Mouse (Mus musculus) layer of hippocampus, adult 2 months (tissue): ENCODE measurements around the gene Mast1. TPM values are rescaled to one million over a fixed set of nuclear protein-coding genes. Genes with fewer than 3 reads are reported as not detected.

ENCODE experiments used
- DNase-seq, 2 experiments: peaks; one replicate each; pipeline ENCODE4 v3.0.0; 2022; ENCODE audit warnings: low spot score in 2 of 2
- H3K27ac ChIP-seq: fragments of 200-600 bp; 2 replicates; pipeline ENCODE4 v1.8.1; 2022
- H3K4me3 ChIP-seq: fragments of 200-600 bp; 2 replicates; pipeline ENCODE4 v1.8.1; 2022; ENCODE audit warnings: mild to moderate bottlenecking
- CTCF ChIP-seq: fragments of 200-600 bp; conservative IDR thresholded peaks from 2 replicates; pipeline ENCODE4 v1.8.1; 2022; ENCODE audit warnings: antibody characterized with exemption, mild to moderate bottlenecking, moderate library complexity
- total RNA-seq, 2 experiments: library from RNA; stranded (reverse); gene quantifications; 2 replicates each; pipeline ENCODE4 v1.2.3; 2021

The Mast1 gene
- total RNA-seq, 2 experiments from 2014 or later, result 78.9 to 85.5 TPM

DNA sequence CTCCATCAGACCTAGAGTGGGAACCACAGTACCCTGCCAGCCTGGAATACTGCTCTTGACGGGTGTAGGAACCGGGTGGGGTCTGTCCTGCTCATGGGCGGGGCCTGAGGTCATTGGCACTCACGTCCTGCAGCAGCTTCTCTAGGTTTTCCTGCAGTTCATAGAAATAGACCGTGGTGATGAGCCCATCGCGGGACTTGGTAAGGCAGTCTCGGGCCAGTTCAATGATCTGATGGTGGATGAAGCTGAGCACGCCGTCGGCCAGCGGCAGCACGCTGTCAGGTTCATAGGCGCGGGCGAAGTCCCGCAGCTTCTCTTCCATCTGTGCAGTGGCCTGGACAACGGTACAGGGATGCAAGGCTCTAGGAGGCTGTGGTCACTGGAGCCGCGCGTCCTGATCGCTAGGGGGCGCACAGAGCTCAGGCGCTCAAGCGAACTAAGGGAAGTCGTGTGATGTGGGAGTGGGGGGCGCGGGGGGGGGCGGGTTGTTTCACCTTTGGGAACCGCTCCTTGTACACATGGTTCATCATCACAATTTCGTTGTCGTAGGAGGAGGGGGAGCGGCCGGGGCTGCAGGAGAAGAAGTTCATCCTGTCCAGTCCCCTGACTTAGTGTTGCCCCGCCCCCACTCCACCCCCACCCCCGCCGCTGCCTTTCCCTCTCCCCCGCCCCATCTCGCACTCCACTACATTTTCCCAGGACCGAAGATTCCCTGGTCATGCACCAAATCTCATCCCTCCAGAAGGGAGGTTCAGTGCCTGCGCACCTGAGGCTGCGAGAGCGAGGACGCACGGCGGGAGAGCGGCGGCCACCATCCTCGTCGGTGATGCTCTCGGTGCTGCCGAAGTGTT lies 8.5 kb downstream of the Mast1 start:
- peak; percentile 80 for TF ChIP-seq CTCF
- DNase-seq, result peak in 1 of 2 experiments; percentile 70
- Histone ChIP-seq H3K27ac (no peak overlapping the region), H3K4me3 (peak overlapping the region; percentile 34)

DNA sequence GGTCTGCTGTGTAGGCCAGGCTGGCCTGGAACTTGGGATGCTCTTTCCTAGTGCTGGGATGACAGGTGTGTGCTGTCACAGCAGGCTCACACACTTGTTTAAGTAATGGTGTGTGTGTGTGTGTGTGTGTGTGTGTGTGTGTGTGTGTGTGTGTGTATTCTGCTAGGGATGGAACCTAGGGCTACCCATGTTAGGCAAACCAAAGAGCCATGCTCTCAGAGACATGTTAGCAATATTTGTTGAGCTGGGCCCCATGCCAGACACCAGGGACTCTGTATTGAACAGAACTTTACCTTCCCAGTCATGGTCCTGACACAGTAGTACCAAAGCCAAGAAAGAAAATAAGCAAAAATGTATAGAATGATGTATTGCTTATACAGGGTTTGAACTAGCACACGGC lies 9.6 kb downstream of the Mast1 start:
- no peak overlapping the region for H3K4me3 ChIP-seq
- no peak for TF ChIP-seq CTCF
- no peak overlapping the region for H3K27ac ChIP-seq
- no peak for DNase-seq

DNA sequence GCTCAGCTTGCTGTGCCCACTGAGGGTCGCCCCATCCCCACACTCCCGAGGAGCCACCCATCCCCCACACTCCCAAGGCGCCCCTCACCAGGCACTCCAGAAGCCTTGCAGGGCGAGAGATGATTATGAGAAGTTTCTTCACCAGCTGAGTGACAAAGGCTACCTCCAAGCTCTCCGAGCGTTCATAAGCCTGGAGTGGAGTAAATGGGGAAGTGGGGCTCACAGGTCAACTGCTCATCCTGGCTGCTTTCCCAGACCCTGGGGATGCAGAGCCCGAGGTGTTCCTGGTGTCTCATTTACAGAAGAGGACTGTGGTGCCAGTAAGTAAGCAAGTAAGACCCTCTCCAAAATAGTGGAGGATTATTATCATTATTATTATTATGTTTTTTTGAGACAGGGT lies 11.6 kb downstream of the Mast1 start:
- no peak for DNase-seq
- TF ChIP-seq CTCF, result no peak
- no peak overlapping the region for H3K4me3 ChIP-seq
- no peak overlapping the region for H3K27ac ChIP-seq

DNA sequence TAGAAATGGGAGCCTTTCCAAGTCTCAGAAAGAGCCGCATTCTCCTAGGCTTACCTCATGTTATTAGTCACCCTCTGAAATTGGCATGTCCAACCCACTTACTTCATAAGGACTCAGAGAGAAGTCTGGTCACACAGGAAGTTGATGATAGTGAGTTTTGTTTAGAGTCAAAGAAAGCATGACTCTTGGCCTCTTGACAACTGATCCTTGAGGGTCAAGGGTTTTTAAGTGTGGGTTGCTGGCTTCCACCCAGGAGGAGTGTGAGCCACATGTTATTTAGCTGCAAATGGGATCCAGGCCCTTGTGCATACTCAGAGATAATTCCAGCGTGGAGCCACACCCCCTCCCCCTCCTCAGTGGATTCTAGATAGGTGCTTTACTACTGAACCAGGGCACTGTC lies 15.6 kb downstream of the Mast1 start:
- no peak for TF ChIP-seq CTCF
- Histone ChIP-seq H3K4me3 (no peak overlapping the region), H3K27ac (no peak overlapping the region)

DNA sequence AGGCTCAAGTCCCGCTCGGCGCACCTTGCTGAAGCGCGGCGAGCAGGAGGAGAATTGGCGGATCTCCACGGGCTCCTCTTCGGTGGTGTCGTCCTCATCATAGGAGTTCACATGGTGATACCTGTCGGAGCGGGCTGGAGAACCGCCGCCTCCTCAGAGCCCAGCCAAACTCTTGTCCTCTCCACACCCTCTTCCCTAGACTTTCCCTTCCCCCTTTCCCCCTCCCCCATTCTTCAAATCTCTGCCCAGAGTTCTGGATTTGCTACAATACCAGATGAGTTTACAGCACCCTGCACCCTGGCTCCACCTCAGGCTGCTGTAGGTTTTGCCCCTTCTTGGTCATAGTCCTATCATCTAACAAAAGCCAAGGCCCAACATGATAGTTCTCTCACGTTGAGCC lies 18.5 kb downstream of the Mast1 start:
- Histone ChIP-seq H3K27ac (no peak overlapping the region), H3K4me3 (no peak overlapping the region)
- no peak for TF ChIP-seq CTCF
- no peak for DNase-seq

More for the DNA sequence above, 15.6 kb downstream of the Mast1 start:
- no peak for DNase-seq

DNA sequence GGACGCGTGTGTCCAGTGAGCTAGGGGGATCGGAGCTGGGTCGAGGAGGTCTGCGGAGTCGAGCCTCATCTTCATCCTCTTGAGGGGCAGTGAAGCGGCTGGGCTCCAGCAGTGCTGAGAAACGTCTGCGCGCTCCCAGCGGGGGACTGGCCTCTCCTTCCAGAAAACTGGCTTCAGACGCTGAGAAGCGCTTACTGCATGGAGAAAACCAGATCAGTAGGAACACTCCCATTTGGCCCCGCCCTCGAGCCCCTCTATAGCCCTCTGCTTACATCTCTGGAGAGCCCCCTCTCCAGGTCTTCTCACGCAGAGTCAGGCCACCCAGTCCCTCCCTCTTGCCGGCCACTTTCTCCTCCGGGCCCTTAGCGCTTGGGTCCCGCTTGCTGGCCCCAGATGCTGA lies 19.4 kb downstream of the Mast1 start:
- Histone ChIP-seq H3K4me3 (no peak overlapping the region), H3K27ac (no peak overlapping the region)
- no peak for DNase-seq
- TF ChIP-seq CTCF, result no peak

DNA sequence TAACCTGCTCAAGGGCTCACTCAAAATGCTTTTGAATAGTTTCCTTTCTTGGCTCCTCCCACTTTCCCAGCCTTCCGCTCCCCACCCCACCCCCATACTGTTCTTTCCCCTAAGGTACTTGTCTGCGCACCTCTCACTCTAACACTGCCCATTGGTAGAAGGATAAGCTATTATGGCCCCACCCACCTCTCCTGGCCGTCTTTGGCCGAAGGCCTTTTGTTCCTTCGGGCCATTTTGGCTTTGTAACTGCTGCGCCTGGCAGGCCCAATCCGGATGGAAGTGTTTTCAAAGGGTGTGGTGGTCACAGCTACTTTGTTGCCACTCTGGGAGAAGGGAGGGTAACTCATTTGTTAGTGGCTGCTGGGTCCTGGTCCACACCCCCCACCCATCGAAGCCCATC lies 21.9 kb downstream of the Mast1 start:
- Histone ChIP-seq H3K27ac (no peak overlapping the region), H3K4me3 (no peak overlapping the region)
- no peak for DNase-seq
- TF ChIP-seq CTCF, result no peak

DNA sequence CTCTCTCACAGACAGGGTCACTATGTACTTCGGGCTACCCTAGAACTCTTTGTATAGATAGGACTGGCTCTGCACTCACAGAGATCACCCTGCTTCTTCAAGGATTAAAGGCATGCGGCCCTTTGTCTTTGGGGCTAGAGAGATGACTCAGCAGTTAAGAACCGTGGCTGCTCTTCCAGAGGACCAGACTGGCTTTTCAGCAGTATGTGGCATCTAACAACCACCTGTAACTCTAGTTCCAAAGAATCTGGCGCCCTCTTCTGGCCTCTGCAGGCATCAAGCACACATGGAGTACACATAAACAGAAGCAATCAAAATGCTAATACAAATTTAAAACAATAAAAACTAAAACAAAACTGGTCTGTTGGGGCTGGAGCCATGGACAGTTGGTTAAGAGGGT lies 23.2 kb downstream of the Mast1 start:
- DNase-seq, result no peak
- H3K4me3 ChIP-seq, result no peak overlapping the region

DNA sequence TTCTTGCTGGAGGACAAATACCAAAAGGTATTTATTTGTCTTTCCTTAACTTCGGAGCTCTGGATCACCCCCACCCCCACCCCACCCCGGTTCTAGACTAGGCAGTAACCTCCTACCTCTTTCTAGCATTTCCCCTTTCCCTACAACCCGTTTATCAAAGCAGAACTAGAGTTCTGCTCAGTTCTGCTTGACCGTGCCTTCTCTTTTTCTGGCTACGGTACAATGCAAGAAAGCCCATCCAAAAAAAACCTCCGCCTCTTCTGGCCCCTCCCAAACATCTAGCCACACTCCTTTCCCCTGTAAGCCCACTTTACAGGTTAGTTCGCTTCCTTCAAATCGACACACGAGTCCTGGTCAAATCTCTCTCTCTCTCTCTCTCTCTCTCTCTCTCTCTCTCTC lies 23.7 kb downstream of the Mast1 start:
- Histone ChIP-seq H3K27ac (peak overlapping the region; percentile 43; the same call in 1 of the 2 replicates), H3K4me3 (peak overlapping the region; percentile 41)
- DNase-seq, result no peak
- TF ChIP-seq CTCF, result no peak

More for the DNA sequence above, 23.2 kb downstream of the Mast1 start:
- peak; percentile 68 for TF ChIP-seq CTCF
- no peak overlapping the region for H3K27ac ChIP-seq

DNA sequence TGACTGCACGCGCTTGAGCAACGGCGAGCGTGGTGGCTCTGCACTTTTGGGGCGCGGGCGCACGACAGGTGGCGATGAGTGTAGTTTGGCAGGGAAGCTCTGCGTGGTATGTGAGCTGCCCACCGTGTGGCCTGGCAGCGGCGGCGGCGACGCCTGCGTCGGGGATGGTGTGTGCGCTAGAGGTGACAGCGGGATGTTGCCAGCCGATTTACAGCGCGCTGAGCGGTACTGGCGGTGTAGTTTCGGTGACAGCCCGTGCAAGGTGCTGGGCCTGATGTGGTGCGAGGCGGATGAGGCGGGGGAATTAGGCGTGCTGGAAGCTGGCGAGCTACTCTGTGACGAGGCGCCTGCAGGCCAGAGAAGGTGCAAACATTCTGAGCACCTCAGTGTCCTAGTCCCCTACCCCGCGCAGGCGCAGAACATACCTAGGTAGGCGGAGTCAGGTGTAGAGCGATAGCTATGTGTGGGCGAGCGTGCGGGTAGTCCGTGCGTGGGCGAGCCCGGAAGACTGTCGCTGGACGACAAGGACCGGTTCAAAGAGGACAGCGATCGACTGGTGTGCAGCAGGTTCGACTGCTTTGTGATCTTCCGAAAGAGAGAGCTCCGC lies 24.2 kb downstream of the Mast1 start:
- no peak for TF ChIP-seq CTCF
- peak; percentile 27 to 57 for DNase-seq
- H3K4me3 ChIP-seq, result peak overlapping the region; percentile 41
- peak overlapping the region; percentile 43; the same call in 1 of the 2 replicates for H3K27ac ChIP-seq

DNA sequence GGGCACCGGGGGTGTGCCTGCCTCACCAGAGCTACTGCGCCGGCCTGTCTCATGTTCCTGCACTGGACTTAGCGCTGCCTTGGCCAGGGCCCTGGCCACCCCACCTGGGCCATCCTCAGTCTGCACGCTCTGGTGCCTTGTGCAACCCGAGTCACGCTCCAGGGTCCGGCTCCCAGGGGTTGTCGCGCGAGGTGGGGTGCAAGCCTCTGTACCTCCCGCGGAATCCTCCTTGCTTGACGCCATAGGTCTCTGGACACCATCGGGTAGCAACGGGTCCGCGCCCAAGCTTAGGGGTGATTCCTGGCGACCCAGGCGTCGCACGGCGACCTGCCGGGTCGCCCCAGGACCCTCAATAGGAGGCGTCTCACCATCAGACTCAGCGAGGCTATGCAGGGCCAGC lies 24.8 kb downstream of the Mast1 start:
- no peak for TF ChIP-seq CTCF
- Histone ChIP-seq H3K4me3 (no peak overlapping the region), H3K27ac (no peak overlapping the region)
- DNase-seq, result no peak

DNA sequence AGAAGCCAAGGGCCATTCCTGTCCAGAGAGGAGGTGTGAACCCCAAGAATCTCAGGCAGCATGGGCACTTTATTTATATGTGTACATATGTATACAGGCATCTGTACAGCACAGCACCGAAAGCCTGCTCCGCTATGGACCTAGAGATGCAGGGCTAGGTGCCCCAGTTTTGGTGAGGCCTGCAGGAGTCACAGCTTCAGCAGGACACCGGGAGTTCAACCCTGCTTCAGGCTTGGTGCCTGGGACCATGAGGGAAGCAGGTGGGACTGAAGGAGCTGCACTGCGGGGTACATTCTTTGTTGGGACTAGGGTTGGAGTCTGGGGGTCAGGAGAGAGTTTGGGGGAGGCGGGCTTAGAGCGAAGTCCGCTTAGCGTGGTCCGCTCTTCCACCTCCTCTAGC lies 25.3 kb downstream of the Mast1 start:
- Histone ChIP-seq H3K4me3 (no peak overlapping the region), H3K27ac (no peak overlapping the region)
- no peak for DNase-seq
- TF ChIP-seq CTCF, result no peak

DNA sequence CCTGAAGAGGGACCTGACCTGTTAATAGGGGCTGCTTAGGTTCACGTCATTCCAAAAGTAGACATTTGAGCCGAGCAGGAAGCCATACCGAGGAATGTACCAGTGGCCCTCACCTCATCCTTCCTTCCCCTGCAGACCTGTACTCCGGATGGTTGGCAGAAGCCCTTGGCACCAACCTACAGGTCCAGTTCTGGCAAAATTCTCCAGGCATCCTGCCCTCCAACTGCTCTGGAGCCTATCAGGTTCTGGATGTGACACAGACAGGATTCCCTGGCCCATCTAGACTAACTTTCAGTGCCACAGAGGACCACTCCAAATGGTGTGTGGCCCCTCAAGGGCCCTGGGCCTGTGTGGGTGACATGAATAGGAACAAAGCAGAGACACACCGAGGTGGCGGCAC lies 26.6 kb downstream of the Mast1 start:
- no peak for TF ChIP-seq CTCF
- DNase-seq, result no peak
- no peak overlapping the region for H3K4me3 ChIP-seq
- no peak overlapping the region for H3K27ac ChIP-seq

DNA sequence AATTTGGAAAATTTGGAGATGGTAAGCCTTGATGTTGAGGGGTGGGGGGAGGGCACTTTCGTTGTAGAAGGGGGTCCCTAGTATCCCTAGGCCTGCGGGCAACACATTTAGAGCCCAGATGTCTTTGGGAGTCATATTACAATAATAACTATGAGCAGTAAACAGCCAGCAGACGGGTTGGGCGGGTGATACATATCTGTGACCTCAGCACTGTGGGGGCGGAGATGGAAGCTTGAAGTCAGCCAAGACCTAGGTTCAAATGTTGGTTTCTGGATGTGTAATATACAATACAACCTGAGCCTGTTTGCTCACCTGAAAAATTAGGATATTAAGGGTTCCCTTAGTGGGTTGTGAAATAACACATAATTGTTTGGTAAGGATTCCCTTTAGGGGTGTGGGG lies 27.2 kb downstream of the Mast1 start:
- TF ChIP-seq CTCF, result no peak
- Histone ChIP-seq H3K27ac (no peak overlapping the region), H3K4me3 (no peak overlapping the region)
- DNase-seq, result no peak
